In the genomic region with DNA sequence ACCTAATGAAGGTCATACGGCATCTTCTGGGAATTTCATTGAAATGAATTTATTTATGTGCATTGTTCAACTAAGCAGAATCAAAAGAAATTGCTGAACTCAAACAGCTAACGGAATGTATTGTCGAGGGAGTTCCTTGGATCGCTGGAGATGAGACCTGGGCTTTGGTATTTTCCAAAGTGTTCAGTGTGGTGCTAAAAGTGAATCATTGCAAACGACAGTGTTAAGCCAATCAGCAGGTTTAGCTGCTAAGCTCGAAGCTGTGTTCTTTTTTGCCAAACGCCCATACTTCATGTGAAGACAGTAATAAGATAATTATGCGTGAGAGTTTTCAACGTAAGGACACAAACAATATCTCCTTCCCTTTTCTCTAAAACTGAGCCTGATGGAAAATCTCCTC, we compare ENCODE assay signal across 20 mouse cellular contexts.
A peak's percentile ranks its signal among the peaks of the same experiment; 100 is the strongest.
DNase-seq lines count a peak whose midpoint lies in the region; ATAC-seq and TF ChIP-seq lines count a peak whose summit lies in the region.
"Had no signal": no experiment of that assay in that cellular context is flagged by ENCODE, and none has a peak within 500 bp of the region (broad histone marks: within the 10 kb centered on the region; RNA-seq: fewer than 3 reads in every experiment).

No protein-coding gene starts in this region.

- TF ChIP-seq POLR2A in heart, adult 2 months (IDR thresholded peaks at IDR 0.05; ENCODE audit: insufficient read depth, low read depth, low read length), result no peak
- no peak for TF ChIP-seq POLR2A in embryonic fibroblast, embryonic 13.5 days (IDR thresholded peaks at IDR 0.05; ENCODE audit: low read depth, low read length)

- no peak overlapping the region for H3K4me3 ChIP-seq in heart, adult 2 months
- no peak overlapping the region for H3K4me3 ChIP-seq in heart, embryonic 15.5 days
- H3K4me3 ChIP-seq in limb, embryonic 13.5 days, result no peak overlapping the region
- H3K4me3 ChIP-seq in limb, embryonic 10.5 days, result no peak overlapping the region
- no peak overlapping the region for H3K4me3 ChIP-seq in embryonic fibroblast, embryonic 13.5 days (ENCODE audit: insufficient read depth, low read length)
- no peak overlapping the region for H3K4me3 ChIP-seq in forebrain, embryonic 11.5 days (ENCODE audit: low read depth, low read length)
- H3K4me3 ChIP-seq: embryonic facial prominence, embryonic 10.5 days; forebrain, embryonic 10.5 days; hindbrain, embryonic 13.5 days; liver, embryonic 13.5 days; midbrain, embryonic 12.5 days had no signal

- no peaks in the 10 kb centered on the region for H3K27me3 ChIP-seq in heart, adult 2 months (ENCODE audit: control insufficient read depth, insufficient read depth, low read length)
- H3K27me3 ChIP-seq in heart, embryonic 15.5 days, result no peaks in the 10 kb centered on the region
- H3K27me3 ChIP-seq in limb, embryonic 13.5 days, result no peaks in the 10 kb centered on the region
- H3K27me3 ChIP-seq in limb, embryonic 10.5 days (ENCODE audit: low read depth, poor library complexity, severe bottlenecking), result no peaks in the 10 kb centered on the region
- H3K27me3 ChIP-seq in forebrain, embryonic 11.5 days (ENCODE audit: control insufficient read depth, insufficient read depth, low read length), result no peaks in the 10 kb centered on the region
- H3K27me3 ChIP-seq: hindbrain, embryonic 13.5 days; liver, embryonic 13.5 days; midbrain, embryonic 12.5 days had no signal

- no peaks in the 10 kb centered on the region for H3K36me3 ChIP-seq in heart, adult 2 months (ENCODE audit: control insufficient read depth, insufficient read depth, low read length)
- H3K36me3 ChIP-seq in heart, embryonic 15.5 days, result no peaks in the 10 kb centered on the region
- no peaks in the 10 kb centered on the region for H3K36me3 ChIP-seq in limb, embryonic 13.5 days
- H3K36me3 ChIP-seq in limb, embryonic 10.5 days, result no peaks in the 10 kb centered on the region
- no peaks in the 10 kb centered on the region for H3K36me3 ChIP-seq in forebrain, embryonic 11.5 days (ENCODE audit: control insufficient read depth, insufficient read depth, low read length)
- H3K36me3 ChIP-seq: embryonic facial prominence, embryonic 10.5 days; forebrain, embryonic 10.5 days; hindbrain, embryonic 13.5 days; midbrain, embryonic 12.5 days had no signal

- H3K4me2 ChIP-seq in heart, embryonic 15.5 days, result peak overlapping the region; percentile 47
- 0 out of 2 replicates have a peak overlapping the region, but pooled peaks have one; percentile 9 for H3K4me2 ChIP-seq in limb, embryonic 13.5 days (replicated peaks)
- H3K4me2 ChIP-seq in forebrain, embryonic 11.5 days (ENCODE audit: low read depth, low read length, severe bottlenecking), result no peak overlapping the region
- H3K4me2 ChIP-seq: hindbrain, embryonic 13.5 days; liver, embryonic 13.5 days; midbrain, embryonic 12.5 days had no signal

- H3K9ac ChIP-seq in heart, adult 2 months (ENCODE audit: low read depth, low read length), result peak overlapping the region; percentile 45; the same call in 1 of the 2 replicates
- no peak overlapping the region; the same call in 1 of the 2 replicates for H3K9ac ChIP-seq in heart, embryonic 15.5 days
- no peak overlapping the region for H3K9ac ChIP-seq in limb, embryonic 13.5 days
- H3K9ac ChIP-seq in forebrain, embryonic 11.5 days (ENCODE audit: low read length), result no peak overlapping the region
- H3K9ac ChIP-seq: forebrain, postnatal 0 days; hindbrain, embryonic 13.5 days; liver, embryonic 13.5 days; midbrain, embryonic 12.5 days had no signal

- no peak for DNase-seq in heart, adult 2 months
- no peak for DNase-seq in heart, postnatal 36 days
- DNase-seq in heart, postnatal 25 days (ENCODE audit: low spot score), result no peak
- no peak for DNase-seq in limb, embryonic 10.5 days (ENCODE audit: low spot score)
- DNase-seq in forebrain, embryonic 11.5 days (ENCODE audit: low spot score), result no peak
- DNase-seq: cerebellum, adult 11-12 months; cerebellum, postnatal 10 days; forebrain, postnatal 0 days; liver, embryonic 13.5 days; lung, adult 2 months; lung, postnatal 14 days; right cerebral cortex, postnatal 25 days; spleen, adult 18-20 months had no signal

- H3K4me1 ChIP-seq in heart, adult 2 months (ENCODE audit: control insufficient read depth, insufficient read depth, low read length), result no peaks in the 10 kb centered on the region; the same call in 1 of the 2 replicates
- H3K4me1 ChIP-seq in heart, embryonic 15.5 days (replicated peaks), result peaks cover 14% of the 10 kb centered on the region
- H3K4me1 ChIP-seq in limb, embryonic 13.5 days, result peaks cover 9% of the 10 kb centered on the region
- H3K4me1 ChIP-seq in limb, embryonic 10.5 days, result peaks cover 18% of the 10 kb centered on the region
- H3K4me1 ChIP-seq in embryonic fibroblast, embryonic 13.5 days (ENCODE audit: control insufficient read depth, insufficient read depth, low read length), result peaks cover 7% of the 10 kb centered on the region; the same call in 1 of the 2 replicates
- H3K4me1 ChIP-seq in forebrain, embryonic 11.5 days (replicated peaks; ENCODE audit: control insufficient read depth, insufficient read depth, low read length), result no peaks in the 10 kb centered on the region
- H3K4me1 ChIP-seq: forebrain, embryonic 10.5 days; midbrain, embryonic 12.5 days had no signal

- WGBS in heart, adult 2 months, result 46% methylated on average over 9 of the region's 9 CpGs
- WGBS in heart, embryonic 15.5 days, result 38% methylated on average over 9 of the region's 9 CpGs
- WGBS in limb, embryonic 13.5 days, result 63% methylated on average over 9 of the region's 9 CpGs
- 81% methylated on average over 9 of the region's 9 CpGs for WGBS in limb, embryonic 10.5 days
- 86% methylated on average over 9 of the region's 9 CpGs for WGBS in forebrain, embryonic 11.5 days

- no peaks in the 10 kb centered on the region for H3K79me2 ChIP-seq in heart, adult 2 months (replicated peaks; ENCODE audit: control insufficient read depth, insufficient read depth, low read length)

- ATAC-seq in heart, embryonic 15.5 days (replicated peaks; ENCODE audit: insufficient number of reproducible peaks, insufficient read depth, low FRiP score, low read depth), result no peak; the same call in 1 of the 2 replicates
- ATAC-seq in limb, embryonic 13.5 days (ENCODE audit: low FRiP score, low read depth), result no peak
- ATAC-seq in forebrain, embryonic 11.5 days (replicated peaks; ENCODE audit: low FRiP score), result no peak
- ATAC-seq: forebrain, postnatal 0 days had no signal

- peak overlapping the region; percentile 57 for H3K27ac ChIP-seq in heart, adult 2 months
- H3K27ac ChIP-seq in heart, embryonic 15.5 days, result peak overlapping the region; percentile 92
- H3K27ac ChIP-seq in limb, embryonic 13.5 days, result no peak overlapping the region
- no peak overlapping the region for H3K27ac ChIP-seq in limb, embryonic 10.5 days
- H3K27ac ChIP-seq in embryonic fibroblast, embryonic 13.5 days (ENCODE audit: insufficient read depth, low read length), result peak overlapping the region; percentile 59; the same call in 1 of the 2 replicates
- H3K27ac ChIP-seq in forebrain, embryonic 11.5 days (ENCODE audit: low read depth, low read length), result no peak overlapping the region
- H3K27ac ChIP-seq: embryonic facial prominence, embryonic 10.5 days; forebrain, embryonic 10.5 days; hindbrain, embryonic 13.5 days; liver, embryonic 13.5 days; midbrain, embryonic 12.5 days had no signal

- no peak for TF ChIP-seq CTCF in heart, adult 2 months (IDR thresholded peaks at IDR 0.05)
- TF ChIP-seq CTCF in embryonic fibroblast, embryonic 13.5 days (IDR thresholded peaks at IDR 0.05; ENCODE audit: borderline replicate concordance, insufficient read depth, low read length), result no peak

- no peak for TF ChIP-seq EP300 in heart, adult 2 months (IDR thresholded peaks at IDR 0.05; ENCODE audit: insufficient read depth, low read depth, low read length)

- intact Hi-C loops in heart, adult 2 months (cut with DNase I), result no loop called here
- intact Hi-C loops in heart, postnatal 36 days (cut with DNase I), result no loop called here
- intact Hi-C loops in heart, postnatal 25 days (cut with DNase I), result no loop called here

- no peaks in the 10 kb centered on the region for H3K9me3 ChIP-seq in heart, embryonic 15.5 days (replicated peaks)
- no peaks in the 10 kb centered on the region for H3K9me3 ChIP-seq in limb, embryonic 13.5 days
- no peaks in the 10 kb centered on the region for H3K9me3 ChIP-seq in limb, embryonic 10.5 days (replicated peaks)
- no peaks in the 10 kb centered on the region for H3K9me3 ChIP-seq in forebrain, embryonic 11.5 days (ENCODE audit: control insufficient read depth, low read length)
- H3K9me3 ChIP-seq: embryonic facial prominence, embryonic 10.5 days; forebrain, embryonic 10.5 days; hindbrain, embryonic 13.5 days; liver, embryonic 13.5 days; midbrain, embryonic 12.5 days had no signal

Comparison
In these comparisons a context has a peak if more than half of its experiments do, and no peak if none do; other contexts are left out.
1. H3K27ac ChIP-seq: peak in heart, adult 2 months (single experiment), heart, embryonic 15.5 days (single experiment) and embryonic fibroblast, embryonic 13.5 days (single experiment); none in limb, embryonic 13.5 days (single experiment), limb, embryonic 10.5 days (single experiment) and forebrain, embryonic 11.5 days (single experiment).